Mouse (Mus musculus) MEL (cell line): ENCODE results near the gene Snrpd3.
A peak's percentile ranks its signal among the peaks of the same experiment; 100 is the strongest.

Experiments used
- CTCF ChIP-seq, 3 experiments: IDR thresholded peaks in 2 of 3; conservative IDR thresholded peaks in 1 of 3; 2 replicates each; pipeline ENCODE4 v1.5.1; 2011 to 2012; ENCODE audit warnings: low read length in 3 of 3, low read depth in 2 of 3, mild to moderate bottlenecking in 2 of 3, improper control_type of control experiment in 1 of 3, inconsistent platforms in 1 of 3, mixed read lengths in 1 of 3, moderate library complexity in 1 of 3; ENCODE audit not compliant: control insufficient read depth in 1 of 3, insufficient read depth in 1 of 3, poor library complexity in 1 of 3, severe bottlenecking in 1 of 3
- E2F4 ChIP-seq: IDR thresholded peaks from 2 replicates; pipeline ENCODE4 v1.6.1; 2011; ENCODE audit warnings: low read depth, low read length, improper control_type of control experiment, borderline replicate concordance
- HCFC1 ChIP-seq: IDR thresholded peaks from 2 replicates; pipeline ENCODE4 v1.6.1; 2012; ENCODE audit warnings: low read depth, mild to moderate bottlenecking, inconsistent platforms, low read length, improper control_type of control experiment, moderate library complexity
- MAX ChIP-seq: IDR thresholded peaks from 2 replicates; pipeline ENCODE4 v1.6.1; 2011; ENCODE audit warnings: low read length, improper control_type of control experiment
- NELFE ChIP-seq: IDR thresholded peaks from 2 replicates; pipeline ENCODE4 v1.6.1; 2011; ENCODE audit warnings: low read depth, low read length, improper control_type of control experiment
- POLR2A ChIP-seq, 2 experiments: IDR thresholded peaks; 2 replicates each; pipeline ENCODE4 v1.6.1; 2011 to 2012; ENCODE audit warnings: low read length in 2 of 2, mild to moderate bottlenecking in 2 of 2, control low read depth in 1 of 2, improper control_type of control experiment in 1 of 2, low read depth in 1 of 2, moderate library complexity in 1 of 2; ENCODE audit not compliant: control insufficient read depth in 1 of 2, insufficient read depth in 1 of 2, poor library complexity in 1 of 2
- POLR2AphosphoS2 ChIP-seq: IDR thresholded peaks from 2 replicates; pipeline ENCODE4 v1.6.1; 2011; ENCODE audit warnings: low read length, improper control_type of control experiment
- ZMIZ1 ChIP-seq: IDR thresholded peaks from 2 replicates; pipeline ENCODE4 v1.6.1; 2012; ENCODE audit warnings: low read depth, mild to moderate bottlenecking, inconsistent platforms, low read length, improper control_type of control experiment, moderate library complexity

GRCm38 (mm10) chr10:75517758-75518143, 400 bp downstream of the Snrpd3 start, which contains the start of gene Gucd1:
- TF ChIP-seq NELFE (peak; percentile 88), CTCF (IDR thresholded peaks at IDR 0.05 in 2 of 3, conservative IDR thresholded peaks at IDR 0.05 in 1 of 3; ENCODE audit: control insufficient read depth in 1 of 3, insufficient read depth in 1 of 3, low read depth in 2 of 3, low read length in 3 of 3, poor library complexity in 1 of 3, severe bottlenecking in 1 of 3) (no peak), MAX (peak; percentile 93), ZMIZ1 (peak; percentile 89), POLR2A (IDR thresholded peaks at IDR 0.05; ENCODE audit: control insufficient read depth in 1 of 2, insufficient read depth in 1 of 2, low read depth in 1 of 2, low read length in 2 of 2, poor library complexity in 1 of 2) (peak; percentile 71 to 93; a peak in 3 of 4 replicates), E2F4 (no peak; the same call in 1 of the 2 replicates), HCFC1 (peak; percentile 98), POLR2AphosphoS2 (peak; percentile 90)
